Mouse (Mus musculus) spleen, adult 2 months (tissue): Measurements from ENCODE around the gene Asgr1.

Experiments
- CTCF ChIP-seq: fragments of 200-500 bp; IDR thresholded peaks from 2 replicates; pipeline ENCODE4 v1.5.1; 2011; ENCODE audit warnings: mild to moderate bottlenecking, inconsistent platforms; ENCODE audit not compliant: insufficient read depth, insufficient read length, insufficient replicate concordance; ENCODE audit errors: extremely low read depth
- POLR2A ChIP-seq: fragments of 200-500 bp; IDR thresholded peaks from 2 replicates; pipeline ENCODE4 v1.6.1; 2011; ENCODE audit warnings: low read depth, low read length, inconsistent platforms

- TF ChIP-seq POLR2A (no peak), CTCF (no peak)
These were observed 53.2 kb downstream of the Asgr1 start for GRCm38 (mm10) chr11:70107085-70107484.
